Mouse (Mus musculus) intestine, embryonic 16.5 days (tissue): ENCODE data around the gene Cyp39a1. TPM values are rescaled to one million over a fixed set of nuclear protein-coding genes. Genes with fewer than 3 reads are reported as not detected.

Source experiments
- ATAC-seq: fragments of 200-750 bp; cut with Nextera tagmentation; 2 replicates; pipeline ENCODE4 v1.8.0; 2017; ENCODE audit warnings: moderate TSS enrichment, moderate library complexity
- H3K27ac ChIP-seq: fragments of 300-500 bp; sonication (generic); 2 replicates; pipeline ENCODE4 v1.5.1; 2014; ENCODE audit warnings: mild to moderate bottlenecking, low read length
- H3K27me3 ChIP-seq: fragments of 300-500 bp; sonication (generic); replicated peaks from 2 replicates; pipeline ENCODE4 v1.6.1; 2014; ENCODE audit warnings: low read length, control low read depth, mixed read lengths; ENCODE audit not compliant: control insufficient read depth, insufficient read depth
- H3K36me3 ChIP-seq: fragments of 300-500 bp; sonication (generic); 2 replicates; pipeline ENCODE4 v1.6.1; 2014; ENCODE audit warnings: low read length, control low read depth; ENCODE audit not compliant: control insufficient read depth, insufficient read depth
- H3K4me1 ChIP-seq: fragments of 300-500 bp; sonication (generic); 2 replicates; pipeline ENCODE4 v1.6.1; 2014; ENCODE audit warnings: low read length, control low read depth, mixed read lengths; ENCODE audit not compliant: control insufficient read depth, insufficient read depth
- H3K4me2 ChIP-seq: fragments of 300-500 bp; sonication (generic); 2 replicates; pipeline ENCODE4 v1.6.1; 2014; ENCODE audit warnings: low read depth, low read length, control low read depth
- H3K4me3 ChIP-seq: fragments of 300-500 bp; sonication (generic); 2 replicates; pipeline ENCODE4 v1.5.1; 2014; ENCODE audit warnings: mild to moderate bottlenecking, low read length
- H3K9ac ChIP-seq: fragments of 300-500 bp; sonication (generic); 2 replicates; pipeline ENCODE4 v1.6.1; 2014; ENCODE audit warnings: low read depth, low read length
- H3K9me3 ChIP-seq: fragments of 300-500 bp; sonication (generic); 2 replicates; pipeline ENCODE4 v1.6.1; 2016; ENCODE audit warnings: low read length, control low read depth; ENCODE audit not compliant: control insufficient read depth
- WGBS: fragments of 180-500 bp; shearing (Covaris S2); extraction: QIAGEN DNeasy Blood & Tissue Kit; methylation state at CpG from one replicate; pipeline ENCODE4 v1.1.7; 2014; 5-methylcytosine and 5-hydroxymethylcytosine counted together
- polyA plus RNA-seq: library from polyadenylated mRNA; unstranded; fragments of >200 nt; fragmentation: Nextera tagmentation; extraction: Ambion mirVana; gene quantifications from 2 replicates; pipeline ENCODE4 v1.2.1, GENCODE M21; 2015

Gene Cyp39a1
- polyA plus RNA-seq, 1 experiment from 2014 or later, result 15.1 TPM

DNA sequence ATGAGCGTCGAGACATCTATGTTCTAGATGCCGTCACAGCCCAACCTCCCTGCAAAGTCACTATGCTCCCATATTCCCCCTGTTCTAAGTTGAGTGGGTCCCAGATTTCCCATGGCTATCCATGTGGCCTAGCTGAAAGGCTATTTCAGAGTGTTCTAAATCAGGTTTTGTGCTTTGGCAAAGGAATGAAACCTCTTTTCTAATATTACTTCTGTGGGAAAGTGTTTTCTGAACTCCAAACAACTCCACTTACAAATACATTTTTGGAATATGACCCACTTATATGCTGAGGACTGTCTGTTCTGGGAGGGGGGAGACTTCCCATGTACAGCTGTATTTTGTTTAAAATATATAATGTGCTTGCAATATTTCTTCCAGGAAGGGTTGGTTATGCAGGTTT is 124.5 kb downstream of the Cyp39a1 start:
- no peaks in the 10 kb centered on the region for H3K27me3 ChIP-seq
- no peak overlapping the region for H3K4me3 ChIP-seq
- H3K4me1 ChIP-seq, result no peaks in the 10 kb centered on the region
- H3K9ac ChIP-seq, result no peak overlapping the region
- H3K36me3 ChIP-seq, result no peaks in the 10 kb centered on the region
- H3K4me2 ChIP-seq, result no peak overlapping the region
- no peaks in the 10 kb centered on the region for H3K9me3 ChIP-seq
- H3K27ac ChIP-seq, result no peak overlapping the region
- WGBS, result 89% methylated on average over 3 of the region's 3 CpGs
- ATAC-seq, result no peak

DNA sequence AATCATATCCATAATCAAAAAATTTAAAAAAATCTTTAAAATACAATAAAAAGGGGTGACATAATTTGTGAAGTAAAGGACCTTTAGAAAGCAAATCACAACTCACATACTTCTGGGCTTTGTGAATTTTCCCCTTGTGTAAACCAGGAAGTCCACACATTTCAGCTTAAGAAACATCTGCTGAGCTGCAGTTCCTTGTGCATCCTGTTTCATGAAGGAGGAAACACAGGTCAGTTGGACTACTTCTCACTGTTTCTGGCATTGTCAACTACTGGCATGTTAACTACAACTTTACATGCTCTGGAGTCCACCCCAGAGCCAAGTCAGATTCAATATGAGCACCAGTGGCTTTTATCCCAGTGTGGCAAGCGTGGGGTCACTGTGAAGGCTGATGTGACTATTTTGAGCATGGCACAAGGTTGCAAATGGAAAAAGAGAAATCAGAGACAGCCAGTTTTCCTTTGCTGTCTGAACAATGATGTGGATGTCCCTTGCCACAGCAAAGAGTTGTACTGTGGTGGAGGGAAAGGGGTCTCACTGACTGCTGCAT is 127.6 kb downstream of the Cyp39a1 start:
- Histone ChIP-seq H3K36me3 (no peaks in the 10 kb centered on the region), H3K4me1 (no peaks in the 10 kb centered on the region), H3K27me3 (no peaks in the 10 kb centered on the region), H3K27ac (no peak overlapping the region), H3K9ac (no peak overlapping the region), H3K9me3 (no peaks in the 10 kb centered on the region), H3K4me2 (no peak overlapping the region), H3K4me3 (no peak overlapping the region)
- WGBS, result 67% methylated on average over 1 of the region's 1 CpGs
- ATAC-seq, result no peak

Other genes with a start within 250 kb of the Cyp39a1 start
- 51.0 and 64.1 TPM in 2 replicates for gene Mep1a, start 164.6 kb upstream of the Cyp39a1 start, polyA plus RNA-seq
- gene Ankrd66, start 123.8 kb upstream of the Cyp39a1 start, polyA plus RNA-seq, result 0.21 TPM in 1 of 2 replicates, not detected in the other
- gene Pla2g7, start 99.3 kb upstream of the Cyp39a1 start, polyA plus RNA-seq, result 14.0 and 14.2 TPM in 2 replicates
- gene Tdrd6, start 37.1 kb upstream of the Cyp39a1 start, polyA plus RNA-seq, result 1.2 and 2.0 TPM in 2 replicates
- gene Slc25a27, start 211 bp upstream of the Cyp39a1 start, polyA plus RNA-seq, result 9.6 and 10.4 TPM in 2 replicates
- gene Rcan2, start 133.9 kb downstream of the Cyp39a1 start, polyA plus RNA-seq, result 4.5 and 4.9 TPM in 2 replicates